Mouse (Mus musculus): Measurements from ENCODE around the gene Metrn. TPM values are rescaled to one million over a fixed set of nuclear protein-coding genes. Genes with fewer than 3 reads are reported as not detected.

Metrn gene
- polyA plus RNA-seq, 1 experiment from 2014 or later: 12.7 TPM

GRCm38 (mm10) chr17:25830806-25831431 lies 34.0 kb upstream of the Metrn start:
- Histone ChIP-seq H3K9ac (no peak overlapping the region), H3K27ac (ENCODE audit: low read depth) (no peak overlapping the region), H3K4me3 (ENCODE audit: low read depth, low read length) (peak overlapping the region; percentile 82), H3K27me3 (ENCODE audit: insufficient read depth, low read length) (no peaks in the 10 kb centered on the region), H3K4me2 (peak overlapping the region; percentile 98), H3K36me3 (ENCODE audit: insufficient read depth) (peaks cover 63% of the 10 kb centered on the region), H3K9me3 (ENCODE audit: low read depth, low read length) (no peaks in the 10 kb centered on the region), H3K4me1 (ENCODE audit: insufficient read depth) (peaks cover 34% of the 10 kb centered on the region)
- no peak for TF ChIP-seq CTCF (IDR thresholded peaks at IDR 0.05; ENCODE audit: low read depth)
- ATAC-seq (ENCODE audit: insufficient read depth): no peak
- WGBS: 81% methylated on average over 14 of the region's 14 CpGs
- no peak for DNase-seq

- 80% methylated on average over 4 of the region's 4 CpGs for WGBS
- H3K4me3 ChIP-seq (ENCODE audit: low read depth, low read length): peak overlapping the region; percentile 82; the same call in 1 of the 2 replicates
Observed at GRCm38 (mm10) chr17:25830200-25830753, 33.3 kb upstream of the Metrn start.

GRCm38 (mm10) chr17:25829558-25830017 lies 32.7 kb upstream of the Metrn start:
- peak overlapping the region; percentile 67 for H3K9ac ChIP-seq
- H3K4me3 ChIP-seq (ENCODE audit: low read depth, low read length): peak overlapping the region; percentile 82
- H3K4me1 ChIP-seq (ENCODE audit: insufficient read depth): peaks cover 35% of the 10 kb centered on the region
- no peak for DNase-seq
- H3K4me2 ChIP-seq: peak overlapping the region; percentile 98
- no peaks in the 10 kb centered on the region for H3K9me3 ChIP-seq (ENCODE audit: low read depth, low read length)
- no peak for TF ChIP-seq CTCF (IDR thresholded peaks at IDR 0.05; ENCODE audit: low read depth)
- WGBS: 27% methylated on average over 8 of the region's 8 CpGs
- no peak for ATAC-seq (ENCODE audit: insufficient read depth)
- H3K36me3 ChIP-seq (ENCODE audit: insufficient read depth): peaks cover 59% of the 10 kb centered on the region
- H3K27me3 ChIP-seq (ENCODE audit: insufficient read depth, low read length): no peaks in the 10 kb centered on the region
- peak overlapping the region; percentile 91 for H3K27ac ChIP-seq (ENCODE audit: low read depth)

More at GRCm38 (mm10) chr17:25830200-25830753, 33.3 kb upstream of the Metrn start:
- DNase-seq (no peak), ATAC-seq (ENCODE audit: insufficient read depth) (no peak)
- Histone ChIP-seq H3K4me2 (peak overlapping the region; percentile 98), H3K9ac (peak overlapping the region; percentile 67; the same call in 1 of the 2 replicates), H3K27me3 (ENCODE audit: insufficient read depth, low read length) (no peaks in the 10 kb centered on the region), H3K9me3 (ENCODE audit: low read depth, low read length) (no peaks in the 10 kb centered on the region), H3K36me3 (ENCODE audit: insufficient read depth) (peaks cover 65% of the 10 kb centered on the region), H3K27ac (ENCODE audit: low read depth) (no peak overlapping the region), H3K4me1 (ENCODE audit: insufficient read depth) (peaks cover 33% of the 10 kb centered on the region)
- no peak for TF ChIP-seq CTCF (IDR thresholded peaks at IDR 0.05; ENCODE audit: low read depth)

GRCm38 (mm10) chr17:25828712-25829557 lies 32.0 kb upstream of the Metrn start, which contains the start of gene Jmjd8:
Gene Jmjd8 (plus strand): TSS chr17:25828867.
- peaks cover 57% of the 10 kb centered on the region for H3K36me3 ChIP-seq (ENCODE audit: insufficient read depth)
- no peaks in the 10 kb centered on the region for H3K9me3 ChIP-seq (ENCODE audit: low read depth, low read length)
- peak within 1 kb of the TSS; percentile 82 for H3K4me3 ChIP-seq (ENCODE audit: low read depth, low read length)
- peak; percentile 62 for TF ChIP-seq CTCF (IDR thresholded peaks at IDR 0.05; ENCODE audit: low read depth)
- H3K9ac ChIP-seq: peak within 1 kb of the TSS; percentile 67
- H3K27me3 ChIP-seq (ENCODE audit: insufficient read depth, low read length): no peaks in the 10 kb centered on the region
- H3K4me1 ChIP-seq (ENCODE audit: insufficient read depth): peaks cover 33% of the 10 kb centered on the region
- DNase-seq: peak; percentile 91
- peak within 1 kb of the TSS; percentile 98 for H3K4me2 ChIP-seq
- H3K27ac ChIP-seq (ENCODE audit: low read depth): peak within 1 kb of the TSS; percentile 91
- ATAC-seq (ENCODE audit: insufficient read depth): peak; percentile 26; the same call in 1 of the 2 replicates
- WGBS: 5% methylated on average over 32 of the region's 32 CpGs

- H3K4me1 ChIP-seq (ENCODE audit: insufficient read depth): peaks cover 33% of the 10 kb centered on the region
- no peak for ATAC-seq (ENCODE audit: insufficient read depth)
Observed at GRCm38 (mm10) chr17:25828223-25828594, 31.3 kb upstream of the Metrn start.

GRCm38 (mm10) chr17:25827546-25828222 lies 30.7 kb upstream of the Metrn start:
- no peak overlapping the region for H3K4me2 ChIP-seq
- H3K9ac ChIP-seq: no peak overlapping the region
- peaks cover 33% of the 10 kb centered on the region for H3K4me1 ChIP-seq (ENCODE audit: insufficient read depth)
- WGBS: 89% methylated on average over 22 of the region's 22 CpGs
- ATAC-seq (ENCODE audit: insufficient read depth) (no peak), DNase-seq (no peak)
- no peak for TF ChIP-seq CTCF (IDR thresholded peaks at IDR 0.05; ENCODE audit: low read depth)
- H3K9me3 ChIP-seq (ENCODE audit: low read depth, low read length): no peaks in the 10 kb centered on the region
- no peaks in the 10 kb centered on the region for H3K27me3 ChIP-seq (ENCODE audit: insufficient read depth, low read length)
- no peak overlapping the region for H3K27ac ChIP-seq (ENCODE audit: low read depth)
- no peak overlapping the region for H3K4me3 ChIP-seq (ENCODE audit: low read depth, low read length)
- peaks cover 57% of the 10 kb centered on the region for H3K36me3 ChIP-seq (ENCODE audit: insufficient read depth)

More at GRCm38 (mm10) chr17:25828223-25828594, 31.3 kb upstream of the Metrn start:
- 82% methylated on average over 8 of the region's 8 CpGs for WGBS
- H3K9me3 ChIP-seq (ENCODE audit: low read depth, low read length): no peaks in the 10 kb centered on the region
- TF ChIP-seq CTCF (IDR thresholded peaks at IDR 0.05; ENCODE audit: low read depth): no peak
- H3K36me3 ChIP-seq (ENCODE audit: insufficient read depth): peaks cover 57% of the 10 kb centered on the region
- H3K9ac ChIP-seq: peak overlapping the region; percentile 67; the same call in 1 of the 2 replicates
- no peaks in the 10 kb centered on the region for H3K27me3 ChIP-seq (ENCODE audit: insufficient read depth, low read length)
- H3K27ac ChIP-seq (ENCODE audit: low read depth): peak overlapping the region; percentile 91; the same call in 1 of the 2 replicates
- peak overlapping the region; percentile 98 for H3K4me2 ChIP-seq
- DNase-seq: no peak
- H3K4me3 ChIP-seq (ENCODE audit: low read depth, low read length): peak overlapping the region; percentile 82
